Mouse (Mus musculus): ENCODE results near the gene Phactr2.

DNA sequence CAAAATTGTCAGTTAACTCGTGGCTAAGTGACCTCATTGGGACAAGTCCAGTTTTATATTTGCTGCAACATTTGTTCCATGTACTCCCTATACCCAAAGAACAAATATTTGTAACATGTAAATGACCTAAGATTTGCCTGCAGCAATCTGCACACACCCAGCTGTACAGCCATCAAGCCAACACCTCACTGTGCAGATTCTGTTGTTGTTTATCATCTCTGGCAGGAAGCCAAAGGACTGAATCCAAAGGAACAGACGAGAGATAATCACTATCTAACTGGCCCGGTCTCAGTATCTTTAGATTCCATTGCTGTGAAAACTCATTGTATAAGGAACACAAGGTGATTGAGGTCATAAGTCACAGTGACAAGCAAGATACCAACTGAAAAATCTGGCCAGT, 115.5 kb downstream of the Phactr2 start:
- TF ChIP-seq POLR2A (IDR thresholded peaks at IDR 0.05; ENCODE audit: borderline replicate concordance, extremely low read depth, insufficient read depth, insufficient read length, poor library complexity, severe bottlenecking) (no peak), CTCF (IDR thresholded peaks at IDR 0.05; ENCODE audit: borderline replicate concordance, extremely low read depth, insufficient read depth, insufficient read length) (no peak)
